Mouse (Mus musculus): ENCODE results near the gene Gm20388.
A peak's percentile ranks its signal among the peaks of the same experiment; 100 is the strongest.
"Not testable (repeated sequence)": the region's sequence is repeated elsewhere in the genome, so short reads cannot be mapped to it uniquely, and the experiment has no call there.

Gene Gm20388

GRCm38 (mm10) chr8:123791101-123791844 lies 3880.6 kb downstream of the Gm20388 start:
- no peak for DNase-seq

GRCm38 (mm10) chr8:123791845-123792225 lies 3881.2 kb downstream of the Gm20388 start:
- DNase-seq, result no peak

GRCm38 (mm10) chr8:123793900-123794299 lies 3883.3 kb downstream of the Gm20388 start:
- no peak for DNase-seq

GRCm38 (mm10) chr8:123794766-123795165 lies 3884.1 kb downstream of the Gm20388 start:
- no peak for DNase-seq

GRCm38 (mm10) chr8:123796758-123797157 lies 3886.1 kb downstream of the Gm20388 start:
- DNase-seq, result peak; percentile 71

- DNase-seq, result no peak
These were observed 3887.3 kb downstream of the Gm20388 start for GRCm38 (mm10) chr8:123797928-123798327.

- DNase-seq, result no peak
These were observed 3888.8 kb downstream of the Gm20388 start for GRCm38 (mm10) chr8:123799434-123799833.

GRCm38 (mm10) chr8:123799885-123800284 lies 3889.2 kb downstream of the Gm20388 start:
- no peak for DNase-seq

- no peak for DNase-seq
These were observed 3890.2 kb downstream of the Gm20388 start for GRCm38 (mm10) chr8:123800867-123801266.

GRCm38 (mm10) chr8:123801538-123801937 lies 3890.9 kb downstream of the Gm20388 start:
- no peak for DNase-seq

- no peak for DNase-seq
These were observed 3893.0 kb downstream of the Gm20388 start for GRCm38 (mm10) chr8:123803639-123804038.

GRCm38 (mm10) chr8:123804586-123804985 lies 3893.9 kb downstream of the Gm20388 start:
- no peak for DNase-seq

GRCm38 (mm10) chr8:123805209-123805717 lies 3894.6 kb downstream of the Gm20388 start:
- no peak for DNase-seq

GRCm38 (mm10) chr8:123805718-123806373 lies 3895.2 kb downstream of the Gm20388 start, which contains the start of gene Rab4a:
TSS of gene Rab4a (plus strand) at chr8:123805985.
- DNase-seq, result peak; percentile 97

- DNase-seq, result no peak
These were observed 3895.8 kb downstream of the Gm20388 start for GRCm38 (mm10) chr8:123806374-123806935.

GRCm38 (mm10) chr8:123807024-123807431 lies 3896.4 kb downstream of the Gm20388 start:
- peak; percentile 58 for DNase-seq

- DNase-seq, result no peak
These were observed 3897.4 kb downstream of the Gm20388 start for GRCm38 (mm10) chr8:123807852-123808573.

- DNase-seq, result no peak
These were observed 3898.0 kb downstream of the Gm20388 start for GRCm38 (mm10) chr8:123808671-123809070.

GRCm38 (mm10) chr8:123809342-123809741 lies 3898.7 kb downstream of the Gm20388 start:
- not testable (repeated sequence) for DNase-seq

GRCm38 (mm10) chr8:123812227-123812626 lies 3901.6 kb downstream of the Gm20388 start:
- no peak for DNase-seq

- peak; percentile 60 for DNase-seq
These were observed 3902.7 kb downstream of the Gm20388 start for GRCm38 (mm10) chr8:123813173-123813891.

GRCm38 (mm10) chr8:123813892-123814266 lies 3903.2 kb downstream of the Gm20388 start:
- no peak for DNase-seq
